Mouse (Mus musculus) thymus, adult 2 months (tissue): ENCODE measurements at regions not wholly inside any gene's neighbourhood (a gene's known extent, or its start where the extent isn't known, plus 50 kb on each side); places are given as distances from the start of the nearest gene placed in this dataset.

Source experiments
- CTCF ChIP-seq: fragments of 200-500 bp; IDR thresholded peaks from 2 replicates; pipeline ENCODE4 v1.5.1; 2012; ENCODE audit warnings: mild to moderate bottlenecking, control low read depth, low read length, moderate library complexity, borderline replicate concordance; ENCODE audit not compliant: control insufficient read depth, poor library complexity, insufficient read depth; ENCODE audit errors: extremely low read depth
- POLR2A ChIP-seq: fragments of 200-500 bp; IDR thresholded peaks from 2 replicates; pipeline ENCODE4 v1.6.1; 2012; ENCODE audit warnings: mild to moderate bottlenecking, low read length, control low read depth, moderate library complexity; ENCODE audit not compliant: control insufficient read depth, poor library complexity, insufficient read depth; ENCODE audit errors: extremely low read depth

DNA sequence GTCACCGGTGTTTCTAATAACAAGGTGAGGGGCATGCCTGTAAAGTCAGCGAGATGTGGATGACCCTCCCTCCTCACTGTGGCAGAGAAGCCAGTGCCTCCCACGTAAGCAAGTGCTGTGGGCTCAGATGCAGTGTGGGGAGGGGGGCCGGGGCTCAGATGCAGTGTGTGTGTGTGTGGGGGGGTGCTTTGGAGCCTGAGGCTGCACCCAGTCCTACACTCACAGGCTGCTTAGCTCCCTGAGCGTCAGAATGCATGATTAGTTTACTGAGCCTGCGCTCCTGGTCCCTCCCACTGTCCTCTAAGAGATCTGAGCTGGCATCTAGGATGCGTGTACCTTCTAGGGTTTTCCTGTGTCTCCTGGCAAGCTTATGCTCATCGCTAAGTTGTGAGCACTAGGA is 170.9 kb downstream of the Shq1 start:
- TF ChIP-seq POLR2A (no peak), CTCF (no peak)
